Mouse (Mus musculus) midbrain, embryonic 16.5 days (tissue): ENCODE measurements at regions not wholly inside any gene's neighbourhood (a gene's known extent, or its start where the extent isn't known, plus 50 kb on each side); places are given as distances from the start of the nearest gene placed in this dataset.

ENCODE experiments used
- ATAC-seq: fragments of 200-750 bp; cut with Nextera tagmentation; 2 replicates; pipeline ENCODE4 v1.8.0; 2017; ENCODE audit warnings: moderate TSS enrichment
- H3K27ac ChIP-seq: fragments of 300-500 bp; sonication (generic); 2 replicates; pipeline ENCODE4 v1.5.1; 2014; ENCODE audit warnings: mild to moderate bottlenecking, low read length, mixed read lengths
- H3K27me3 ChIP-seq: fragments of 300-500 bp; sonication (generic); 2 replicates; pipeline ENCODE4 v1.6.1; 2014; ENCODE audit warnings: low read depth, low read length, mixed read lengths; ENCODE audit not compliant: control insufficient read depth, insufficient read depth
- H3K36me3 ChIP-seq: fragments of 300-500 bp; sonication (generic); 2 replicates; pipeline ENCODE4 v1.6.1; 2014; ENCODE audit warnings: mild to moderate bottlenecking, low read length, moderate library complexity, mixed read lengths; ENCODE audit not compliant: control insufficient read depth, insufficient read depth
- H3K4me1 ChIP-seq: fragments of 300-500 bp; sonication (generic); 2 replicates; pipeline ENCODE4 v1.6.1; 2014; ENCODE audit warnings: mild to moderate bottlenecking, low read length, mixed read lengths; ENCODE audit not compliant: control insufficient read depth, insufficient read depth
- H3K4me2 ChIP-seq: fragments of 300-500 bp; sonication (generic); 2 replicates; pipeline ENCODE4 v1.6.1; 2014; ENCODE audit warnings: mild to moderate bottlenecking, low read length, mixed read lengths
- H3K4me3 ChIP-seq: fragments of 300-500 bp; sonication (generic); 2 replicates; pipeline ENCODE4 v1.5.1; 2014; ENCODE audit warnings: low read depth, mild to moderate bottlenecking, low read length, moderate library complexity, mixed read lengths
- H3K9ac ChIP-seq: fragments of 300-500 bp; sonication (generic); 2 replicates; pipeline ENCODE4 v1.6.1; 2014; ENCODE audit warnings: low read depth, low read length, mixed read lengths
- H3K9me3 ChIP-seq: fragments of 300-500 bp; sonication (generic); replicated peaks from 2 replicates; pipeline ENCODE4 v1.6.1; 2014; ENCODE audit warnings: mild to moderate bottlenecking, low read length, mixed read lengths; ENCODE audit not compliant: control insufficient read depth, poor library complexity, severe bottlenecking
- WGBS: fragments of 180-500 bp; shearing (Covaris S2); extraction: QIAGEN DNeasy Blood & Tissue Kit; methylation state at CpG from one replicate; pipeline ENCODE4 v1.1.7; 2014; 5-methylcytosine and 5-hydroxymethylcytosine counted together

- H3K27ac ChIP-seq: no peak overlapping the region
- WGBS: 84% methylated on average over 10 of the region's 10 CpGs
- no peak overlapping the region for H3K9ac ChIP-seq
- H3K27me3 ChIP-seq: no peaks in the 10 kb centered on the region
- H3K36me3 ChIP-seq: no peaks in the 10 kb centered on the region
- H3K4me3 ChIP-seq: no peak overlapping the region
- no peak for ATAC-seq
- no peaks in the 10 kb centered on the region for H3K9me3 ChIP-seq
- H3K4me1 ChIP-seq: no peaks in the 10 kb centered on the region
- no peak overlapping the region for H3K4me2 ChIP-seq
Measured at GRCm38 (mm10) chr13:53535781-53536425, 63.0 kb upstream of the Msx2 start.

- no peaks in the 10 kb centered on the region for H3K9me3 ChIP-seq
- ATAC-seq: no peak
- H3K27me3 ChIP-seq: no peaks in the 10 kb centered on the region
- no peak overlapping the region for H3K4me2 ChIP-seq
- H3K9ac ChIP-seq: no peak overlapping the region
- H3K4me3 ChIP-seq: no peak overlapping the region
- no peaks in the 10 kb centered on the region for H3K4me1 ChIP-seq
- H3K27ac ChIP-seq: no peak overlapping the region
- no peaks in the 10 kb centered on the region for H3K36me3 ChIP-seq
- WGBS: 51% methylated on average over 8 of the region's 8 CpGs
Measured at GRCm38 (mm10) chr13:53533738-53534137, 60.9 kb upstream of the Msx2 start.

- Histone ChIP-seq H3K4me3 (no peak overlapping the region), H3K9ac (no peak overlapping the region), H3K4me2 (no peak overlapping the region), H3K4me1 (no peaks in the 10 kb centered on the region), H3K36me3 (no peaks in the 10 kb centered on the region), H3K27ac (no peak overlapping the region), H3K27me3 (no peaks in the 10 kb centered on the region), H3K9me3 (no peaks in the 10 kb centered on the region)
- no peak for ATAC-seq
- 87% methylated on average over 9 of the region's 9 CpGs for WGBS
Measured at GRCm38 (mm10) chr13:53526880-53527279, 54.0 kb upstream of the Msx2 start.

- Histone ChIP-seq H3K27me3 (no peaks in the 10 kb centered on the region), H3K9me3 (no peaks in the 10 kb centered on the region), H3K9ac (no peak overlapping the region), H3K4me3 (no peak overlapping the region), H3K4me2 (no peak overlapping the region), H3K4me1 (peaks cover 15% of the 10 kb centered on the region), H3K36me3 (no peaks in the 10 kb centered on the region), H3K27ac (no peak overlapping the region)
- WGBS: 38% methylated on average over 5 of the region's 5 CpGs
- no peak for ATAC-seq
Measured at GRCm38 (mm10) chr13:53522807-53523206, 49.9 kb upstream of the Msx2 start.
